Mouse (Mus musculus) kidney, adult 2 months (tissue): ENCODE data around the gene Hk3.

Experiments
- CTCF ChIP-seq: fragments of 200-500 bp; conservative IDR thresholded peaks from 2 replicates; pipeline ENCODE4 v1.5.1; 2011; ENCODE audit warnings: low read depth, mild to moderate bottlenecking, control low read depth, low read length, moderate library complexity, mixed read lengths; ENCODE audit not compliant: insufficient read depth, insufficient read length
- POLR2A ChIP-seq: fragments of 200-500 bp; IDR thresholded peaks from one replicate; pipeline ENCODE4 v1.6.1; 2011; ENCODE audit warnings: low read depth, low read length, control low read depth

DNA sequence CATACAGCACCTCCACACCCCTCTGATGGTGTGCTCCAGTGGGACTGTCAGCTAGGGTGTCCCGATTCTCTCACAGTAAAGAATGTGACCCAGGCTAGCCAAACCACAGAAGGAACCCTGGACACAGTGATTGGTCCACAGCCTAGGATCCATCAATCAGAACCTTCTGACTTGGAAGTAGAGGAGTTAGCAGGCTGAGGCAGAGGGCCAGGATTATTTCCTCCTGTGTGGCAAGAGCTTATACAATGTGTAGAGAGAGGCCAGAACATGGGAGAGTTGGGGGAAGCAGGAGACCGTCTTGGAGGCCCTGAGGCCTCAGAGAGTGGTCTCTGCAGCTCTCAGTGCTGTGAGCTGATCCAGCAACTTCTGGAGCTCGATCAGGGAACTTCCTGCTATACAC lies 60.7 kb downstream of the Hk3 start:
- TF ChIP-seq CTCF (no peak), POLR2A (no peak)
